In genomic region chr14:118566214-118566688, GRCm38 (mm10) we compare ENCODE assay signal across 9 mouse cellular contexts.
A peak's percentile ranks its signal among the peaks of the same experiment; 100 is the strongest.
DNase-seq lines count a peak whose midpoint lies in the region; ATAC-seq and TF ChIP-seq lines count a peak whose summit lies in the region.
"Had no signal": no experiment of that assay in that cellular context is flagged by ENCODE, and none has a peak within 500 bp of the region (broad histone marks: within the 10 kb centered on the region; RNA-seq: fewer than 3 reads in every experiment).

No protein-coding gene starts in this region.

- no peak overlapping the region for H3K4me3 ChIP-seq in C2C12 (ENCODE audit: insufficient read depth, poor library complexity, severe bottlenecking)
- no peak overlapping the region for H3K4me3 ChIP-seq in hindbrain, embryonic 14.5 days (replicated peaks; ENCODE audit: low read length)
- peak overlapping the region; percentile 32 for H3K4me3 ChIP-seq in lung, embryonic 16.5 days (ENCODE audit: low read length)
- H3K4me3 ChIP-seq: liver, embryonic 15.5 days had no signal

- in situ Hi-C loops in Patski (cut with MboI; ENCODE audit: low pct_unique_long_range_greater_than_20kb): no loop called here

- no peaks in the 10 kb centered on the region for H3K36me3 ChIP-seq in C2C12 (ENCODE audit: control insufficient read depth, insufficient read depth)
- H3K36me3 ChIP-seq in hindbrain, embryonic 14.5 days (replicated peaks; ENCODE audit: control insufficient read depth, insufficient read depth): no peaks in the 10 kb centered on the region
- no peaks in the 10 kb centered on the region for H3K36me3 ChIP-seq in lung, embryonic 16.5 days (ENCODE audit: control insufficient read depth, insufficient read depth, low read length)
- H3K36me3 ChIP-seq: liver, embryonic 15.5 days had no signal

- H3K9ac ChIP-seq in hindbrain, embryonic 14.5 days: no peak overlapping the region
- H3K9ac ChIP-seq in lung, embryonic 16.5 days (ENCODE audit: low read length): peak overlapping the region; percentile 42; the same call in 1 of the 2 replicates
- H3K9ac ChIP-seq: liver, embryonic 15.5 days had no signal

- POLR2A ChIA-PET in Patski (lab: Charles Lee): no interaction called here

- H3K27me3 ChIP-seq in C2C12 (ENCODE audit: control insufficient read depth, insufficient read depth, insufficient read length) (no peaks in the 10 kb centered on the region), Patski (no peaks in the 10 kb centered on the region)
- H3K27me3 ChIP-seq in hindbrain, embryonic 14.5 days (ENCODE audit: control insufficient read depth, insufficient read depth, low read length): no peaks in the 10 kb centered on the region; the same call in 1 of the 2 replicates
- H3K27me3 ChIP-seq in lung, embryonic 16.5 days (ENCODE audit: control insufficient read depth, insufficient read depth, low read depth, low read length): no peaks in the 10 kb centered on the region
- H3K27me3 ChIP-seq: liver, embryonic 15.5 days had no signal

- no peaks in the 10 kb centered on the region for H3K9me3 ChIP-seq in hindbrain, embryonic 14.5 days (ENCODE audit: control insufficient read depth, low read length)
- no peaks in the 10 kb centered on the region for H3K9me3 ChIP-seq in lung, embryonic 16.5 days (ENCODE audit: control insufficient read depth, low read length)
- H3K9me3 ChIP-seq: liver, embryonic 15.5 days had no signal

- peaks cover 1% of the 10 kb centered on the region for H3K79me3 ChIP-seq in C2C12 (ENCODE audit: low read depth)

- no peak overlapping the region for H3ac ChIP-seq in C2C12 (ENCODE audit: control insufficient read depth, insufficient read length, low read depth)

- peak; percentile 98 for ATAC-seq in Patski
- ATAC-seq in hindbrain, embryonic 14.5 days (ENCODE audit: low FRiP score): peak; percentile 79; the same call in 1 of the 2 replicates
- ATAC-seq in lung, embryonic 16.5 days (ENCODE audit: low read depth): peak; percentile 79
- ATAC-seq in erythroid progenitor cell, adult 5-6 weeks (replicated peaks; ENCODE audit: low FRiP score, poor library complexity, severe bottlenecking): no peak

- H3K4me1 ChIP-seq in hindbrain, embryonic 14.5 days (replicated peaks; ENCODE audit: control insufficient read depth, insufficient read depth, low read length): peaks cover 6% of the 10 kb centered on the region; the same call in 1 of the 2 replicates
- peaks cover 10% of the 10 kb centered on the region; the same call in 1 of the 2 replicates for H3K4me1 ChIP-seq in lung, embryonic 16.5 days (replicated peaks; ENCODE audit: control insufficient read depth, insufficient read depth, low read length)

- peak; percentile 78 for DNase-seq in Patski (ENCODE audit: low read depth, low spot score)
- DNase-seq in hindbrain, embryonic 14.5 days (ENCODE audit: low spot score): no peak
- DNase-seq in right cerebral cortex, postnatal 36 days (ENCODE audit: low spot score in 2 of 2): peak; percentile 32 to 49
- no peak for DNase-seq in spleen, postnatal 14 days (ENCODE audit: low spot score in 2 of 2)
- no peak for DNase-seq in heart, adult 8-10 months (ENCODE audit: low spot score)

- peaks cover 9% of the 10 kb centered on the region for H3K79me2 ChIP-seq in C2C12 (ENCODE audit: control insufficient read depth, insufficient read depth)

- CTCF ChIA-PET in Patski (lab: Charles Lee): interaction anchor here (0.9 kb wide), 1 partner anchor 231 kb away, joined by 3 read pairs; no protein-coding TSS in a partner anchor

- WGBS in hindbrain, embryonic 14.5 days: 20% methylated on average over 12 of the region's 12 CpGs
- 32% methylated on average over 12 of the region's 12 CpGs for WGBS in lung, embryonic 16.5 days

- H3K4me2 ChIP-seq in hindbrain, embryonic 14.5 days (replicated peaks): peak overlapping the region; percentile 4
- peak overlapping the region; percentile 48 for H3K4me2 ChIP-seq in lung, embryonic 16.5 days (ENCODE audit: low read depth, low read length)
- H3K4me2 ChIP-seq: liver, embryonic 15.5 days had no signal

- H3K27ac ChIP-seq in hindbrain, embryonic 14.5 days: no peak overlapping the region
- peak overlapping the region; percentile 58 for H3K27ac ChIP-seq in lung, embryonic 16.5 days (ENCODE audit: low read length)
- H3K27ac ChIP-seq: liver, embryonic 15.5 days had no signal

- no peak for TF ChIP-seq CTCF in C2C12 (IDR thresholded peaks at IDR 0.05; ENCODE audit: control insufficient read depth, insufficient read depth, insufficient read length)
- no peak for TF ChIP-seq CTCF in Patski (IDR thresholded peaks at IDR 0.05)

TF ChIP-seq in C2C12, 6 proteins besides CTCF, POLR2A, EP300 and RAD21:
- no peak for TF ChIP-seq CEBPB (IDR thresholded peaks at IDR 0.05; ENCODE audit: low read depth)
- TF ChIP-seq USF1 (IDR thresholded peaks at IDR 0.05; ENCODE audit: low read depth): no peak
- TF ChIP-seq MYOD1 (IDR thresholded peaks at IDR 0.05; ENCODE audit: control insufficient read depth, insufficient read length, low read depth): peak; percentile 90
- peak; percentile 79 for TF ChIP-seq MAX (IDR thresholded peaks at IDR 0.05)
- TF ChIP-seq MYOG (IDR thresholded peaks at IDR 0.05; ENCODE audit: control insufficient read depth, extremely low read depth, insufficient read length): no peak
- TF ChIP-seq FOSL1 (IDR thresholded peaks at IDR 0.05; ENCODE audit: insufficient read depth, low read length, poor library complexity, severe bottlenecking): peak; percentile 87

Comparison
In these comparisons a context has a peak if more than half of its experiments do, and no peak if none do; other contexts are left out.
1. DNase-seq: peak in Patski (single experiment) and right cerebral cortex, postnatal 36 days (2 of 2); none in hindbrain, embryonic 14.5 days (single experiment), spleen, postnatal 14 days (0 of 2) and heart, adult 8-10 months (single experiment).